Mouse (Mus musculus) cerebellum, adult 11 months (tissue): ENCODE measurements around the gene Defa32.
"Not testable (repeated sequence)": the region's sequence is repeated elsewhere in the genome, so short reads cannot be mapped to it uniquely, and the experiment has no call there.

ENCODE experiments used
- DNase-seq: peaks from one replicate; pipeline ENCODE4 v3.0.0; 2022

Defa32 gene

GRCm38 (mm10) chr8:21528732-21529131 is at the start of gene Defa32:
Defa32 (plus strand) TSS chr8:21529032.
- DNase-seq = not testable (repeated sequence)

GRCm38 (mm10) chr8:21508958-21509357 is 19.9 kb upstream of the Defa32 start, which contains the start of gene Defa20:
Defa20 (plus strand) TSS chr8:21509258.
- not testable (repeated sequence) for DNase-seq

- not testable (repeated sequence) for DNase-seq
Observed at GRCm38 (mm10) chr8:21565086-21565485, 36.3 kb downstream of the Defa32 start, which contains the start of gene Defa37. Defa37 (plus strand) TSS chr8:21565386.
